Mouse (Mus musculus): ENCODE measurements at regions not wholly inside any gene's neighbourhood (a gene's known extent, or its start where the extent isn't known, plus 50 kb on each side); places are given as distances from the start of the nearest gene placed in this dataset.
A peak's percentile ranks its signal among the peaks of the same experiment; 100 is the strongest.

DNA sequence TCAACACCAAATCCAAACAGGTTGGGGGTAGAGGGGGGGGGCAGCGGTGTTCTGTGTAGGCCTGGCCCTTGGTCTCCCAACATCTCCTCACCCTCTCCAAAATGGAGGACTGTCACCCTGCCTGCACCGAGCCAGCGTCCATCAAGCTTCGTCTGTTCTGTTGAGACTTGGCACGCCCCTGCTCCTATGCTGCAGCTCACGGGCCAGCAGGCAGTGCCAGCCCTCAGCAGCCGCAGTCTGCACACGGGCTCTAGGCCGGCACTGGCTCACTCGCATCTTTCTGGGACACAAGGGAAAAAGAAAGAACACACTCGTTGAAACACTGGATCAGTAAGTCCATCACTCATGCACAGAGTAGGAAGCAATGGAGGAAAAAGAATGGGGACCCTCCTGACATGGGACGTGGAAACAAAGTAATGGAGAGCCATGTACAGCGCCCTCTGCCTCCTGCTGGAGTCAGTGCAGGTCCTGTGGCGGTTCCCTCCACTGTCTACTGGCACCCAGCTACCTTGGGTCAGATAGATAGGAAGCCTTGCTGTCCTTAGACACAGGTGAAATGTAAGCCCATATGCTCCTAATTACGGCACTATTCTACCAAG is 109.0 kb upstream of the 1700016C15Rik start:
- TF ChIP-seq POLR2A (IDR thresholded peaks at IDR 0.05; ENCODE audit: extremely low read depth, insufficient read depth, low read length), result no peak
- TF ChIP-seq CTCF (IDR thresholded peaks at IDR 0.05; ENCODE audit: extremely low read depth, insufficient read depth, low read length), result peak; percentile 25; the same call in 1 of the 2 replicates

Data from cortical plate, adult 2 months (tissue).